Mouse (Mus musculus) megakaryocyte, embryonic 14.5 days (primary cell): ENCODE measurements around the gene Hist1h2bc.
"Not testable (repeated sequence)": the region's sequence is repeated elsewhere in the genome, so short reads cannot be mapped to it uniquely, and the experiment has no call there.

ENCODE experiments used
- FLI1 ChIP-seq: IDR thresholded peaks from 2 replicates; pipeline ENCODE4 v1.6.1; 2012; ENCODE audit warnings: low read length, inconsistent platforms, mixed read lengths
- GATA1 ChIP-seq: IDR thresholded peaks from 3 replicates; pipeline ENCODE4 v1.6.1; 2012; ENCODE audit warnings: mixed read lengths, low read length, inconsistent platforms, borderline replicate concordance

DNA sequence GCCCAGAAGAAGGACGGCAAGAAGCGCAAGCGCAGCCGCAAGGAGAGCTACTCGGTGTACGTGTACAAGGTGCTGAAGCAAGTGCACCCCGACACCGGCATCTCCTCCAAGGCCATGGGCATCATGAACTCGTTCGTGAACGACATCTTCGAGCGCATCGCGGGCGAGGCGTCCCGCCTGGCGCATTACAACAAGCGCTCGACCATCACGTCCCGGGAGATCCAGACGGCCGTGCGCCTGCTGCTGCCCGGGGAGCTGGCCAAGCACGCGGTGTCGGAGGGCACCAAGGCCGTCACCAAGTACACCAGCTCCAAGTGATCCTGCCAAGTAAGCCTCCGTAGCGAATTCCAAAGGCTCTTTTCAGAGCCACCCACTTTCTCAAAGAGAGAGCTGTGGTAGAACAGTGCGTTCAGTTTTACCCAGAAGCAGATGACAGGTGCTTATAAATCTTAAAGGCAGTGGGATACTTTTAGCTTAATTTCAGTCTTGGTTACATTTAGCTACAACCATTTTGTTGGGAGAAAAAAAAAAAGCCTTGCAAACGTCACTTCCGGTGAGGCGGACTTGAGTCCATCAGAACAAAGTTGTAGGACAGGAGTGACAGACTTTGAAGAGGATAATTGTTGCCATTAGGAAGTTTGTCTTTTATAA, 421 bp downstream of the Hist1h2bc start:
- TF ChIP-seq GATA1, FLI1: not testable (repeated sequence)
